ENCODE assay signal across 8 mouse cellular contexts in genomic region chr15:79545496-79545895, GRCm38 (mm10). TPM values are rescaled to one million over a fixed set of nuclear protein-coding genes. Genes with fewer than 3 reads are reported as not detected.
DNase-seq lines count a peak whose midpoint lies in the region; ATAC-seq and TF ChIP-seq lines count a peak whose summit lies in the region.

No protein-coding gene starts in this region.

- H3K4me2 ChIP-seq in lung, embryonic 14.5 days, result peak overlapping the region; percentile 66
- peak overlapping the region; percentile 86 for H3K4me2 ChIP-seq in embryonic facial prominence, embryonic 12.5 days (replicated peaks)
- H3K4me2 ChIP-seq in intestine, postnatal 0 days (replicated peaks; ENCODE audit: low read depth), result peak overlapping the region; percentile 69
- H3K4me2 ChIP-seq in neural tube, embryonic 13.5 days, result peak overlapping the region; percentile 98

- peaks cover 43% of the 10 kb centered on the region for H3K36me3 ChIP-seq in lung, embryonic 14.5 days (ENCODE audit: insufficient read depth)
- peaks cover 40% of the 10 kb centered on the region for H3K36me3 ChIP-seq in embryonic facial prominence, embryonic 12.5 days
- peaks cover 34% of the 10 kb centered on the region for H3K36me3 ChIP-seq in intestine, postnatal 0 days (ENCODE audit: control insufficient read depth, insufficient read depth)
- peaks cover 38% of the 10 kb centered on the region for H3K36me3 ChIP-seq in neural tube, embryonic 13.5 days

- H3K9ac ChIP-seq in lung, embryonic 14.5 days, result peak overlapping the region; percentile 99
- peak overlapping the region; percentile 97 for H3K9ac ChIP-seq in embryonic facial prominence, embryonic 12.5 days
- peak overlapping the region; percentile 98 for H3K9ac ChIP-seq in intestine, postnatal 0 days (ENCODE audit: low read depth, low read length)
- H3K9ac ChIP-seq in neural tube, embryonic 13.5 days, result peak overlapping the region; percentile 99

- 3% methylated on average over 3 of the region's 3 CpGs for WGBS in lung, embryonic 14.5 days
- 6% methylated on average over 3 of the region's 3 CpGs for WGBS in embryonic facial prominence, embryonic 12.5 days
- under 1% methylated on average over 3 of the region's 3 CpGs for WGBS in intestine, postnatal 0 days
- WGBS in neural tube, embryonic 13.5 days, result 4% methylated on average over 3 of the region's 3 CpGs

- H3K27ac ChIP-seq in lung, embryonic 14.5 days (ENCODE audit: low read depth), result peak overlapping the region; percentile 98
- peak overlapping the region; percentile 94 for H3K27ac ChIP-seq in embryonic facial prominence, embryonic 12.5 days
- peak overlapping the region; percentile 99 for H3K27ac ChIP-seq in intestine, postnatal 0 days (ENCODE audit: low read depth, low read length)
- peak overlapping the region; percentile 98 for H3K27ac ChIP-seq in neural tube, embryonic 13.5 days (replicated peaks)

- no peaks in the 10 kb centered on the region; the same call in 1 of the 2 replicates for H3K9me3 ChIP-seq in lung, embryonic 14.5 days (ENCODE audit: low read depth, low read length)
- H3K9me3 ChIP-seq in embryonic facial prominence, embryonic 12.5 days, result no peaks in the 10 kb centered on the region
- H3K9me3 ChIP-seq in intestine, postnatal 0 days (ENCODE audit: control insufficient read depth), result no peaks in the 10 kb centered on the region
- H3K9me3 ChIP-seq in neural tube, embryonic 13.5 days, result no peaks in the 10 kb centered on the region

- peaks cover 15% of the 10 kb centered on the region; the same call in 1 of the 2 replicates for H3K4me1 ChIP-seq in lung, embryonic 14.5 days (ENCODE audit: insufficient read depth)
- H3K4me1 ChIP-seq in embryonic facial prominence, embryonic 12.5 days, result peaks cover 17% of the 10 kb centered on the region
- peaks cover 5% of the 10 kb centered on the region; the same call in 1 of the 2 replicates for H3K4me1 ChIP-seq in intestine, postnatal 0 days (replicated peaks; ENCODE audit: control insufficient read depth, insufficient read depth, low read length)
- peaks cover 39% of the 10 kb centered on the region for H3K4me1 ChIP-seq in neural tube, embryonic 13.5 days (replicated peaks)

- DNase-seq in lung, embryonic 14.5 days, result no peak
- no peak for DNase-seq in lung, postnatal 14 days
- DNase-seq in ovary, postnatal 10 days (ENCODE audit: low spot score), result no peak
- no peak for DNase-seq in adrenal gland, postnatal 10 days

- peaks cover 3% of the 10 kb centered on the region; the same call in 1 of the 2 replicates for H3K27me3 ChIP-seq in lung, embryonic 14.5 days (ENCODE audit: insufficient read depth, low read length)
- H3K27me3 ChIP-seq in embryonic facial prominence, embryonic 12.5 days, result peaks cover 6% of the 10 kb centered on the region; the same call in 1 of the 2 replicates
- H3K27me3 ChIP-seq in intestine, postnatal 0 days (replicated peaks; ENCODE audit: control insufficient read depth, insufficient read depth, low read length), result no peaks in the 10 kb centered on the region
- H3K27me3 ChIP-seq in neural tube, embryonic 13.5 days, result peaks cover 6% of the 10 kb centered on the region; the same call in 1 of the 2 replicates

- TF ChIP-seq CTCF in lung, embryonic 14.5 days (IDR thresholded peaks at IDR 0.05; ENCODE audit: low read depth), result no peak
- TF ChIP-seq CTCF in intestine, postnatal 0 days (IDR thresholded peaks at IDR 0.05; ENCODE audit: low read depth), result no peak

- H3K4me3 ChIP-seq in lung, embryonic 14.5 days (ENCODE audit: low read depth, low read length), result peak overlapping the region; percentile 96
- peak overlapping the region; percentile 91 for H3K4me3 ChIP-seq in embryonic facial prominence, embryonic 12.5 days
- H3K4me3 ChIP-seq in intestine, postnatal 0 days (ENCODE audit: low read depth, low read length), result peak overlapping the region; percentile 97
- H3K4me3 ChIP-seq in neural tube, embryonic 13.5 days, result peak overlapping the region; percentile 85

- no peak for ATAC-seq in lung, embryonic 14.5 days (ENCODE audit: insufficient read depth)
- ATAC-seq in embryonic facial prominence, embryonic 12.5 days (ENCODE audit: insufficient number of reproducible peaks, insufficient read depth, low FRiP score, low TSS enrichment), result no peak
- no peak for ATAC-seq in intestine, postnatal 0 days
- ATAC-seq in neural tube, embryonic 13.5 days (ENCODE audit: low read depth), result no peak
- ATAC-seq in inflammation-experienced regulatory T-cells, adult 6 months, result no peak

RNA-seq across cellular contexts. Expression of gene Ddx17, which starts 1.0 kb away (rescaled TPM):
- 78.9 and 83.8 TPM in 2 replicates for polyA plus RNA-seq in lung, embryonic 14.5 days (2014; fragmentation: Nextera tagmentation; extraction: Ambion mirVana)
- 72.0 and 73.1 TPM in 2 replicates for polyA plus RNA-seq in embryonic facial prominence, embryonic 12.5 days (2016; fragmentation: Nextera tagmentation; extraction: Ambion mirVana)
- polyA plus RNA-seq in intestine, postnatal 0 days (2015; fragmentation: Nextera tagmentation; extraction: Ambion mirVana), result 18.7 and 23.8 TPM in 2 replicates
- 52.5 and 57.8 TPM in 2 replicates for polyA plus RNA-seq in neural tube, embryonic 13.5 days (2015; fragmentation: Nextera tagmentation; extraction: Ambion mirVana)
- 100 to 1,000 TPM; 223 to 364 TPM for total RNA-seq in adrenal gland, postnatal 10 days (2021)
- 10 to 100 TPM; 30.6 to 34.4 (median 33.2) TPM for polyA plus RNA-seq in inflammation-experienced regulatory T-cells, adult 6 months (2017; shearing (Covaris generic))

RNA-seq across cellular contexts. Expression of gene Kdelr3, which starts 29.3 kb away (rescaled TPM):
- 60.3 and 68.2 TPM in 2 replicates for polyA plus RNA-seq in lung, embryonic 14.5 days (2014; fragmentation: Nextera tagmentation; extraction: Ambion mirVana)
- polyA plus RNA-seq in embryonic facial prominence, embryonic 12.5 days (2016; fragmentation: Nextera tagmentation; extraction: Ambion mirVana), result 41.5 and 42.0 TPM in 2 replicates
- 75.7 and 95.2 TPM in 2 replicates for polyA plus RNA-seq in intestine, postnatal 0 days (2015; fragmentation: Nextera tagmentation; extraction: Ambion mirVana)
- 16.6 and 23.6 TPM in 2 replicates for polyA plus RNA-seq in neural tube, embryonic 13.5 days (2015; fragmentation: Nextera tagmentation; extraction: Ambion mirVana)
- 10 to 100 TPM; 11.4 to 13.2 TPM for total RNA-seq in adrenal gland, postnatal 10 days (2021)
- polyA plus RNA-seq in inflammation-experienced regulatory T-cells, adult 6 months (2017; shearing (Covaris generic)), result 1 to 10 TPM in 1 of 3 experiments, under 1 TPM in 2; 0.40 to 1.8 (median 0.42) TPM

RNA-seq across cellular contexts. Expression of gene Kcnj4, which starts 40.5 kb away (rescaled TPM):
- not detected in 2 replicates for polyA plus RNA-seq in lung, embryonic 14.5 days (2014; fragmentation: Nextera tagmentation; extraction: Ambion mirVana)
- 0.10 TPM in 1 of 2 replicates, not detected in the other for polyA plus RNA-seq in embryonic facial prominence, embryonic 12.5 days (2016; fragmentation: Nextera tagmentation; extraction: Ambion mirVana)
- polyA plus RNA-seq in intestine, postnatal 0 days (2015; fragmentation: Nextera tagmentation; extraction: Ambion mirVana), result not detected in 2 replicates
- not detected in 2 replicates for polyA plus RNA-seq in neural tube, embryonic 13.5 days (2015; fragmentation: Nextera tagmentation; extraction: Ambion mirVana)
- total RNA-seq in adrenal gland, postnatal 10 days (2021), result under 1 TPM in 1 of 2 experiments, not detected in 1; 0.24 TPM
- not detected for polyA plus RNA-seq in inflammation-experienced regulatory T-cells, adult 6 months (2017; shearing (Covaris generic))

RNA-seq across cellular contexts. Expression of gene Dmc1, which starts 59.4 kb away (rescaled TPM):
- 2.9 and 3.4 TPM in 2 replicates for polyA plus RNA-seq in lung, embryonic 14.5 days (2014; fragmentation: Nextera tagmentation; extraction: Ambion mirVana)
- polyA plus RNA-seq in embryonic facial prominence, embryonic 12.5 days (2016; fragmentation: Nextera tagmentation; extraction: Ambion mirVana), result 1.3 and 1.5 TPM in 2 replicates
- polyA plus RNA-seq in intestine, postnatal 0 days (2015; fragmentation: Nextera tagmentation; extraction: Ambion mirVana), result 0.78 and 1.7 TPM in 2 replicates
- polyA plus RNA-seq in neural tube, embryonic 13.5 days (2015; fragmentation: Nextera tagmentation; extraction: Ambion mirVana), result 1.1 and 1.2 TPM in 2 replicates
- total RNA-seq in adrenal gland, postnatal 10 days (2021), result 1 to 10 TPM; 1.4 to 1.8 TPM
- polyA plus RNA-seq in inflammation-experienced regulatory T-cells, adult 6 months (2017; shearing (Covaris generic)), result not detected
